Mouse (Mus musculus): ENCODE data around the gene Tmprss11g. TPM values are rescaled to one million over a fixed set of nuclear protein-coding genes. Genes with fewer than 3 reads are reported as not detected.

Gene Tmprss11g
- polyA plus RNA-seq, 1 experiment from 2014 or later = not detected

- no peaks in the 10 kb centered on the region for H3K36me3 ChIP-seq (ENCODE audit: control insufficient read depth, insufficient read depth)
- no peak for TF ChIP-seq CTCF (IDR thresholded peaks at IDR 0.05; ENCODE audit: low read depth)
- H3K4me3 ChIP-seq (ENCODE audit: low read depth, low read length) = no peak overlapping the region
- no peaks in the 10 kb centered on the region for H3K9me3 ChIP-seq (ENCODE audit: control insufficient read depth)
- no peaks in the 10 kb centered on the region for H3K4me1 ChIP-seq (replicated peaks; ENCODE audit: control insufficient read depth, insufficient read depth, low read length)
- H3K27me3 ChIP-seq (replicated peaks; ENCODE audit: control insufficient read depth, insufficient read depth, low read length) = no peaks in the 10 kb centered on the region
- H3K9ac ChIP-seq (ENCODE audit: low read depth, low read length) = no peak overlapping the region
- WGBS = 84% methylated on average over 1 of the region's 1 CpGs
- no peak overlapping the region for H3K27ac ChIP-seq (ENCODE audit: low read depth, low read length)
- H3K4me2 ChIP-seq (replicated peaks; ENCODE audit: low read depth) = no peak overlapping the region
- no peak for ATAC-seq
Observed at GRCm38 (mm10) chr5:86482031-86482430, 36.4 kb downstream of the Tmprss11g start.

- no peak overlapping the region for H3K4me2 ChIP-seq (replicated peaks; ENCODE audit: low read depth)
- no peaks in the 10 kb centered on the region for H3K9me3 ChIP-seq (ENCODE audit: control insufficient read depth)
- no peak overlapping the region for H3K4me3 ChIP-seq (ENCODE audit: low read depth, low read length)
- ATAC-seq = no peak
- H3K27ac ChIP-seq (ENCODE audit: low read depth, low read length) = no peak overlapping the region
- no peaks in the 10 kb centered on the region for H3K27me3 ChIP-seq (replicated peaks; ENCODE audit: control insufficient read depth, insufficient read depth, low read length)
- no peaks in the 10 kb centered on the region for H3K36me3 ChIP-seq (ENCODE audit: control insufficient read depth, insufficient read depth)
- 36% methylated on average over 9 of the region's 9 CpGs for WGBS
- no peak overlapping the region for H3K9ac ChIP-seq (ENCODE audit: low read depth, low read length)
- TF ChIP-seq CTCF (IDR thresholded peaks at IDR 0.05; ENCODE audit: low read depth) = no peak
- no peaks in the 10 kb centered on the region for H3K4me1 ChIP-seq (replicated peaks; ENCODE audit: control insufficient read depth, insufficient read depth, low read length)
Observed at GRCm38 (mm10) chr5:86473859-86474258, 44.5 kb downstream of the Tmprss11g start.

- Histone ChIP-seq H3K4me3 (ENCODE audit: low read depth, low read length) (no peak within 1 kb of the TSS), H3K9me3 (ENCODE audit: control insufficient read depth) (no peaks in the 10 kb centered on the region), H3K9ac (ENCODE audit: low read depth, low read length) (no peak within 1 kb of the TSS), H3K36me3 (ENCODE audit: control insufficient read depth, insufficient read depth) (no peaks in the 10 kb centered on the region), H3K4me1 (replicated peaks; ENCODE audit: control insufficient read depth, insufficient read depth, low read length) (no peaks in the 10 kb centered on the region), H3K4me2 (replicated peaks; ENCODE audit: low read depth) (no peak within 1 kb of the TSS), H3K27me3 (replicated peaks; ENCODE audit: control insufficient read depth, insufficient read depth, low read length) (no peaks in the 10 kb centered on the region), H3K27ac (ENCODE audit: low read depth, low read length) (no peak within 1 kb of the TSS)
- no peak for ATAC-seq
- 64% methylated on average over 4 of the region's 4 CpGs for WGBS
- TF ChIP-seq CTCF (IDR thresholded peaks at IDR 0.05; ENCODE audit: low read depth) = no peak
Observed at GRCm38 (mm10) chr5:86468890-86469289, 49.5 kb downstream of the Tmprss11g start, which contains the start of gene Tmprss11a. TSS of gene Tmprss11a (minus strand) at chr5:86468990.

GRCm38 (mm10) chr5:86439306-86439705, 79.1 kb downstream of the Tmprss11g start:
- TF ChIP-seq CTCF (IDR thresholded peaks at IDR 0.05; ENCODE audit: low read depth) = no peak
- no peak for ATAC-seq
- H3K4me3 ChIP-seq (ENCODE audit: low read depth, low read length) = no peak overlapping the region
- H3K9me3 ChIP-seq (ENCODE audit: control insufficient read depth) = no peaks in the 10 kb centered on the region
- no peaks in the 10 kb centered on the region for H3K36me3 ChIP-seq (ENCODE audit: control insufficient read depth, insufficient read depth)
- H3K9ac ChIP-seq (ENCODE audit: low read depth, low read length) = no peak overlapping the region
- no peaks in the 10 kb centered on the region for H3K27me3 ChIP-seq (replicated peaks; ENCODE audit: control insufficient read depth, insufficient read depth, low read length)
- no peak overlapping the region for H3K27ac ChIP-seq (ENCODE audit: low read depth, low read length)
- no peaks in the 10 kb centered on the region for H3K4me1 ChIP-seq (replicated peaks; ENCODE audit: control insufficient read depth, insufficient read depth, low read length)
- WGBS = 71% methylated on average over 2 of the region's 2 CpGs
- H3K4me2 ChIP-seq (replicated peaks; ENCODE audit: low read depth) = no peak overlapping the region

GRCm38 (mm10) chr5:86438548-86438947, 79.9 kb downstream of the Tmprss11g start:
- no peak for ATAC-seq
- Histone ChIP-seq H3K27me3 (replicated peaks; ENCODE audit: control insufficient read depth, insufficient read depth, low read length) (no peaks in the 10 kb centered on the region), H3K27ac (ENCODE audit: low read depth, low read length) (no peak overlapping the region), H3K4me2 (replicated peaks; ENCODE audit: low read depth) (no peak overlapping the region), H3K9me3 (ENCODE audit: control insufficient read depth) (no peaks in the 10 kb centered on the region), H3K4me1 (replicated peaks; ENCODE audit: control insufficient read depth, insufficient read depth, low read length) (no peaks in the 10 kb centered on the region), H3K4me3 (ENCODE audit: low read depth, low read length) (no peak overlapping the region), H3K9ac (ENCODE audit: low read depth, low read length) (no peak overlapping the region), H3K36me3 (ENCODE audit: control insufficient read depth, insufficient read depth) (no peaks in the 10 kb centered on the region)
- TF ChIP-seq CTCF (IDR thresholded peaks at IDR 0.05; ENCODE audit: low read depth) = no peak

Other genes with a start within 250 kb of the Tmprss11g start
- not detected in 2 replicates for gene Tmprss11c, start 229.3 kb downstream of the Tmprss11g start, polyA plus RNA-seq (2015; fragmentation: Nextera tagmentation; extraction: Ambion mirVana)
- not detected in 2 replicates for gene Tmprss11d, start 145.2 kb downstream of the Tmprss11g start, polyA plus RNA-seq (2015; fragmentation: Nextera tagmentation; extraction: Ambion mirVana)
- 0.07 TPM in 1 of 2 replicates, not detected in the other for gene Tmprss11a, start 49.6 kb downstream of the Tmprss11g start, polyA plus RNA-seq (2015; fragmentation: Nextera tagmentation; extraction: Ambion mirVana)
- gene Tmprss11f, start 113.8 kb upstream of the Tmprss11g start, polyA plus RNA-seq (2015; fragmentation: Nextera tagmentation; extraction: Ambion mirVana) = not detected in 2 replicates
- not detected in 2 replicates for gene Tmprss11b, start 157.8 kb upstream of the Tmprss11g start, polyA plus RNA-seq (2015; fragmentation: Nextera tagmentation; extraction: Ambion mirVana)
- not detected in 2 replicates for gene Tmprss11e, start 227.2 kb upstream of the Tmprss11g start, polyA plus RNA-seq (2015; fragmentation: Nextera tagmentation; extraction: Ambion mirVana)

All from intestine, postnatal 0 days (tissue).